Mouse (Mus musculus) myocyte (in vitro differentiated cells): ENCODE measurements around the gene Kera.

ENCODE experiments used
- CEBPB ChIP-seq: IDR thresholded peaks from 2 replicates; pipeline ENCODE4 v1.6.1; 2011; ENCODE audit warnings: mild to moderate bottlenecking, moderate library complexity; ENCODE audit not compliant: poor library complexity, insufficient read depth, severe bottlenecking
- E2F4 ChIP-seq: IDR thresholded peaks from one replicate; pipeline ENCODE4 v1.6.1; 2011; ENCODE audit warnings: mild to moderate bottlenecking, control low read depth, moderate library complexity; ENCODE audit not compliant: insufficient read depth
- MAX ChIP-seq: IDR thresholded peaks from one replicate; pipeline ENCODE4 v1.6.1; 2011; ENCODE audit warnings: low read depth, mild to moderate bottlenecking, control low read depth
- MYOD1 ChIP-seq, 3 experiments: IDR thresholded peaks; one replicate each; pipeline ENCODE4 v1.6.1; 2011; ENCODE audit warnings: control low read depth in 2 of 3, low read depth in 2 of 3, mild to moderate bottlenecking in 2 of 3, moderate library complexity in 1 of 3; ENCODE audit not compliant: insufficient read length in 2 of 3, control insufficient read depth in 1 of 3
- POLR2A ChIP-seq: IDR thresholded peaks from one replicate; pipeline ENCODE4 v1.6.1; 2011; ENCODE audit warnings: low read depth, mild to moderate bottlenecking, control low read depth, moderate library complexity; ENCODE audit not compliant: insufficient read length
- POLR2AphosphoS2 ChIP-seq: IDR thresholded peaks from one replicate; pipeline ENCODE4 v1.6.1; 2011; ENCODE audit warnings: low read depth, control low read depth; ENCODE audit not compliant: insufficient read length
- TCF12 ChIP-seq: IDR thresholded peaks from one replicate; pipeline ENCODE4 v1.6.1; 2011; ENCODE audit warnings: mild to moderate bottlenecking, control low read depth; ENCODE audit not compliant: poor library complexity, insufficient read depth, severe bottlenecking
- USF1 ChIP-seq: IDR thresholded peaks from one replicate; pipeline ENCODE4 v1.6.1; 2011; ENCODE audit warnings: low read depth, mild to moderate bottlenecking, control low read depth, moderate library complexity

DNA sequence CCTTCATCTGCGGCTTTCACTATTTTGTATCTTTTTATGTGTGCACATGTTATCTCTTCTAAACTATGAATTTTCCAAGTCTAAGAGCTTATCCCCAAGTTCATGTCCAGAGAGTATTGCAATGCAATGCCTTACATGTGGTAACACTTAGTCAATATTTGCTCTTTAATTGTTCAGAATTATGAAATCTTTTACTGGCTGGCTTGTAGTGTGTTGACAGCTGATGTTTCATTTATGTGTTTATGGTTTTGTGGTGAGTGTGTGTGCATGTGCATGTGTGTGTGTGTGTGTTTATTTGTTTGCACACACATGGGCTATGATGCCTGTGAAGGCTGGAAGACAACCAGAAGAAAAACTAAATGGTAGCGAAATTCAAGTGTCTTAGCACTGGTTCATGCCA, 35.2 kb downstream of the Kera start:
- TF ChIP-seq E2F4: no peak
- no peak for TF ChIP-seq MYOD1 (IDR thresholded peaks at IDR 0.05; ENCODE audit: control insufficient read depth in 1 of 3, insufficient read length in 2 of 3, low read depth in 2 of 3)
- TF ChIP-seq POLR2A: no peak
- no peak for TF ChIP-seq USF1
- TF ChIP-seq TCF12: no peak
- no peak for TF ChIP-seq POLR2AphosphoS2
- no peak for TF ChIP-seq CEBPB
- no peak for TF ChIP-seq MAX
